Mouse (Mus musculus) CH12.LX (cell line): Measurements from ENCODE around the gene Fam114a1. TPM values are rescaled to one million over a fixed set of nuclear protein-coding genes. Genes with fewer than 3 reads are reported as not detected.

Experiments used
- DNase-seq: peaks from one replicate; pipeline ENCODE4 v3.0.0-alpha.2; 2013; ENCODE audit errors: extremely low read depth
- H3K27ac ChIP-seq: 2 replicates; pipeline ENCODE4 v1.5.1; 2012; ENCODE audit warnings: low read depth, mild to moderate bottlenecking, control low read depth, moderate library complexity; ENCODE audit not compliant: insufficient read depth
- H3K27me3 ChIP-seq: replicated peaks from 2 replicates; pipeline ENCODE3; 2012; ENCODE audit warnings: inconsistent platforms
- H3K36me3 ChIP-seq, 2 experiments: replicated peaks in 1 of 2; 2 replicates each; pipeline versions ENCODE3 to v1.6.1; 2012; ENCODE audit warnings: inconsistent platforms in 1 of 2, low read length in 1 of 2, mild to moderate bottlenecking in 1 of 2, mixed read lengths in 1 of 2, moderate library complexity in 1 of 2; ENCODE audit not compliant: control insufficient read depth in 1 of 2, insufficient read depth in 1 of 2
- H3K4me1 ChIP-seq, 2 experiments: 2 replicates each; pipeline ENCODE4 v1.6.1; 2012; ENCODE audit warnings: inconsistent platforms in 1 of 2, moderate library complexity in 1 of 2; ENCODE audit not compliant: insufficient read depth in 2 of 2, control insufficient read depth in 1 of 2
- H3K4me2 ChIP-seq: 2 replicates; pipeline ENCODE4 v1.6.1; 2012; ENCODE audit warnings: low read depth, mild to moderate bottlenecking, control low read depth; ENCODE audit not compliant: poor library complexity, insufficient read depth, severe bottlenecking
- H3K4me3 ChIP-seq, 3 experiments: fragments of 150-350 bp in 1 of 3; sonication (generic) in 1 of 3; replicated peaks in 1 of 3; 2 replicates each; pipeline versions ENCODE3 to v1.5.1; 2011 to 2012; ENCODE audit warnings: low read depth in 2 of 3, low read length in 2 of 3, mild to moderate bottlenecking in 2 of 3, moderate library complexity in 2 of 3, control low read depth in 1 of 3, improper control_type of control experiment in 1 of 3, inconsistent platforms in 1 of 3, mixed read lengths in 1 of 3; ENCODE audit not compliant: poor library complexity in 1 of 3
- H3K79me2 ChIP-seq: replicated peaks from 2 replicates; pipeline ENCODE4 v1.6.1; 2012; ENCODE audit warnings: mild to moderate bottlenecking, moderate library complexity; ENCODE audit not compliant: control insufficient read depth, poor library complexity, insufficient read depth, severe bottlenecking; ENCODE audit errors: extremely low read depth
- H3K9ac ChIP-seq: 2 replicates; pipeline ENCODE4 v1.6.1; 2012; ENCODE audit warnings: low read depth, mild to moderate bottlenecking, control low read depth, moderate library complexity; ENCODE audit not compliant: insufficient read depth
- H3K9me3 ChIP-seq: replicated peaks from 2 replicates; pipeline ENCODE3; 2012; ENCODE audit warnings: low read length, inconsistent platforms, mixed read lengths
- CTCF ChIP-seq, 2 experiments: IDR thresholded peaks in 1 of 2; conservative IDR thresholded peaks in 1 of 2; 2 replicates each; pipeline ENCODE4 v1.5.1; 2011 to 2012; ENCODE audit warnings: low read depth in 2 of 2, low read length in 2 of 2, improper control_type of control experiment in 1 of 2, inconsistent platforms in 1 of 2, mild to moderate bottlenecking in 1 of 2, moderate library complexity in 1 of 2
- E2F4 ChIP-seq: IDR thresholded peaks from 2 replicates; pipeline ENCODE4 v1.6.1; 2011; ENCODE audit warnings: low read depth, low read length, improper control_type of control experiment; ENCODE audit not compliant: insufficient replicate concordance
- ETS1 ChIP-seq: conservative IDR thresholded peaks from 2 replicates; pipeline ENCODE4 v1.6.1; 2012; ENCODE audit warnings: low read depth, mild to moderate bottlenecking, inconsistent platforms, low read length, improper control_type of control experiment, moderate library complexity
- GABPA ChIP-seq: IDR thresholded peaks from 2 replicates; pipeline ENCODE4 v1.6.1; 2012; ENCODE audit warnings: low read depth, low read length, improper control_type of control experiment, inconsistent platforms; ENCODE audit not compliant: insufficient replicate concordance
- IRF4 ChIP-seq: IDR thresholded peaks from 2 replicates; pipeline ENCODE4 v1.6.1; 2014; ENCODE audit warnings: low read depth, mild to moderate bottlenecking, inconsistent platforms, low read length, improper control_type of control experiment
- JUN ChIP-seq: IDR thresholded peaks from 2 replicates; pipeline ENCODE4 v1.6.1; 2011; ENCODE audit warnings: low read depth, mild to moderate bottlenecking, low read length, improper control_type of control experiment, moderate library complexity; ENCODE audit not compliant: insufficient read depth
- MAZ ChIP-seq: IDR thresholded peaks from 2 replicates; pipeline ENCODE4 v1.6.1; 2012; ENCODE audit warnings: low read depth, mild to moderate bottlenecking, inconsistent platforms, low read length, improper control_type of control experiment, moderate library complexity
- MEF2A ChIP-seq: IDR thresholded peaks from 2 replicates; pipeline ENCODE4 v1.6.1; 2014; ENCODE audit warnings: low read depth, mild to moderate bottlenecking, inconsistent platforms, low read length, improper control_type of control experiment, borderline replicate concordance
- MXI1 ChIP-seq: IDR thresholded peaks from 2 replicates; pipeline ENCODE4 v1.6.1; 2011; ENCODE audit warnings: mild to moderate bottlenecking, low read depth, low read length, improper control_type of control experiment
- NELFE ChIP-seq: IDR thresholded peaks from 2 replicates; pipeline ENCODE4 v1.6.1; 2011; ENCODE audit warnings: low read depth, low read length, improper control_type of control experiment
- PAX5 ChIP-seq: IDR thresholded peaks from 2 replicates; pipeline ENCODE4 v1.6.1; 2012; ENCODE audit warnings: low read length, inconsistent platforms, mixed read lengths
- POLR2A ChIP-seq: IDR thresholded peaks from 2 replicates; pipeline ENCODE4 v1.6.1; 2011; ENCODE audit warnings: low read depth, mild to moderate bottlenecking, improper control_type of control experiment, low read length
- POLR2AphosphoS2 ChIP-seq: IDR thresholded peaks from 2 replicates; pipeline ENCODE4 v1.6.1; 2011; ENCODE audit warnings: low read depth, low read length, improper control_type of control experiment
- RAD21 ChIP-seq: IDR thresholded peaks from 2 replicates; pipeline ENCODE4 v1.6.1; 2011; ENCODE audit warnings: low read depth, mild to moderate bottlenecking, low read length, improper control_type of control experiment, moderate library complexity
- RCOR1 ChIP-seq: conservative IDR thresholded peaks from 2 replicates; pipeline ENCODE4 v1.6.1; 2012; ENCODE audit warnings: low read depth, mild to moderate bottlenecking, inconsistent platforms, low read length, improper control_type of control experiment
- SMC3 ChIP-seq: IDR thresholded peaks from 2 replicates; pipeline ENCODE4 v1.6.1; 2011; ENCODE audit warnings: low read depth, low read length, improper control_type of control experiment
- TCF12 ChIP-seq: IDR thresholded peaks from 2 replicates; pipeline ENCODE4 v1.6.1; 2014; ENCODE audit warnings: low read depth, mild to moderate bottlenecking, inconsistent platforms, low read length, improper control_type of control experiment
- USF1 ChIP-seq: IDR thresholded peaks from 2 replicates; pipeline ENCODE4 v1.6.1; 2014; ENCODE audit warnings: low read depth, mild to moderate bottlenecking, inconsistent platforms, low read length, improper control_type of control experiment
- ZMIZ1 ChIP-seq: IDR thresholded peaks from 2 replicates; pipeline ENCODE4 v1.6.1; 2012; ENCODE audit warnings: low read depth, mild to moderate bottlenecking, inconsistent platforms, low read length, improper control_type of control experiment
- ZNF384 ChIP-seq: IDR thresholded peaks from 2 replicates; pipeline ENCODE4 v1.6.1; 2012; ENCODE audit warnings: low read depth, low read length, improper control_type of control experiment, inconsistent platforms
- dilution Hi-C: fragments of 300-500 bp; cut with MboI; formaldehyde crosslinking; loops from 2 replicates; pipeline ENCODE4 v1.14.3; 2020; ENCODE audit warnings: low sequenced_read_pairs; ENCODE audit not compliant: extremely low pct_unique_long_range_greater_than_20kb, extremely low pct_ligation_motif_present
- in situ Hi-C: fragments of 300-500 bp; cut with MboI; formaldehyde crosslinking; loops from 3 replicates; pipeline ENCODE4 v1.14.3; 2019; ENCODE audit warnings: low sequenced_read_pairs, low pct_ligation_motif_present, low pct_unique_long_range_greater_than_20kb, mixed read lengths
- polyA plus RNA-seq: library from polyadenylated mRNA; unstranded; fragments of >175 nt; gene quantifications from 2 replicates; pipeline ENCODE4 v1.2.1, GENCODE M21; 2012; ENCODE audit warnings: low read depth; ENCODE audit not compliant: insufficient read length
- total RNA-seq, 2 experiments: library from RNA; depleted of rRNA; stranded (reverse); fragments of 300-350 nt in 1 of 2; fragments of >200 nt in 1 of 2; gene quantifications; 2 replicates each; pipeline ENCODE4 v1.2.3; 2012 to 2014

The Fam114a1 gene
- total and polyA plus RNA-seq, 3 experiments, result 0.12 to 0.47 (median 0.27) TPM

- in situ Hi-C loops, result no loop called here
Observed at GRCm38 (mm10) chr5:65045642-65046370, 75.9 kb downstream of the Fam114a1 start.

GRCm38 (mm10) chr5:65046442-65047284 is 76.8 kb downstream of the Fam114a1 start:
- H3K79me2 ChIP-seq, result no peaks in the 10 kb centered on the region
- TF ChIP-seq IRF4 (no peak), TCF12 (no peak), GABPA (no peak), RCOR1 (no peak), POLR2A (no peak), E2F4 (no peak), PAX5 (no peak), POLR2AphosphoS2 (no peak), RAD21 (no peak), ZMIZ1 (no peak), NELFE (no peak), ETS1 (no peak), JUN (no peak), USF1 (no peak), CTCF (conservative IDR thresholded peaks at IDR 0.05 in 1 of 2, IDR thresholded peaks at IDR 0.05 in 1 of 2; ENCODE audit: low read depth in 2 of 2, low read length in 2 of 2) (no peak), SMC3 (no peak), MXI1 (no peak), MAZ (no peak)
- dilution Hi-C loops, result no loop called here
- no peak overlapping the region for H3K4me2 ChIP-seq
- no peaks in the 10 kb centered on the region for H3K36me3 ChIP-seq
- DNase-seq, result no peak
- H3K4me1 ChIP-seq, result no peaks in the 10 kb centered on the region
- no peak overlapping the region for H3K4me3 ChIP-seq
- H3K9me3 ChIP-seq, result no peaks in the 10 kb centered on the region
- no peak overlapping the region for H3K9ac ChIP-seq
- no peak overlapping the region for H3K27ac ChIP-seq
- in situ Hi-C loops, result no loop called here
- H3K27me3 ChIP-seq, result no peaks in the 10 kb centered on the region

More at GRCm38 (mm10) chr5:65045642-65046370, 75.9 kb downstream of the Fam114a1 start:
- H3K36me3 ChIP-seq, result no peaks in the 10 kb centered on the region
- H3K9ac ChIP-seq, result no peak overlapping the region
- no peak for DNase-seq
- TF ChIP-seq ZNF384, result peak; percentile 45; the same call in 1 of the 2 replicates
- TF ChIP-seq MEF2A, result no peak
- H3K4me1 ChIP-seq, result no peaks in the 10 kb centered on the region
- H3K27me3 ChIP-seq, result no peaks in the 10 kb centered on the region
- H3K79me2 ChIP-seq, result no peaks in the 10 kb centered on the region
- no peak overlapping the region for H3K4me2 ChIP-seq
- no peak overlapping the region for H3K27ac ChIP-seq
- no peaks in the 10 kb centered on the region for H3K9me3 ChIP-seq
- H3K4me3 ChIP-seq, result no peak overlapping the region
- dilution Hi-C loops, result no loop called here
